Mouse (Mus musculus): ENCODE measurements around the gene Gap43. TPM values are rescaled to one million over a fixed set of nuclear protein-coding genes. Genes with fewer than 3 reads are reported as not detected.
"Not testable (repeated sequence)": the region's sequence is repeated elsewhere in the genome, so short reads cannot be mapped to it uniquely, and the experiment has no call there.

The Gap43 gene
- polyA plus RNA-seq, 1 experiment from 2014 or later, result 24.8 TPM

DNA sequence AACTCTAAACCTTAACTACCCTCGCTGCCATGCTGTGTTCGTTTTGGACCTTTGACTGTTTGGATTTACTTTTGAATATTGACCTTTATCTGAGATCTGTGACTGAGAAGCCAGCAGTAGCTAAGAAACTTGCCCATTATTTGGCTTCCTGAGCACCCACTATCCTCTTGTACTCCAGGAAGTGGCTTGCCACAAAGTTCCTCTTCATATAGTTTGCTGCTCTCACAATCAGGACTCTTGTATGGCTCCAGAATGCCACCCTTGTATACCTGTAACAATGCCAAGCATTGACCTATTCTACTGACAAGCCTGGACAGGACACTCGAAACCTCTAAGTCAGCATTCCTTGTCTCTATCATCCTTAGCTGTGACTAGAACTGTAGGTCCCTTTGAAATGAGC lies 75.3 kb downstream of the Gap43 start:
- ATAC-seq (ENCODE audit: insufficient number of reproducible peaks, low FRiP score), result no peak
- Histone ChIP-seq H3K36me3 (no peaks in the 10 kb centered on the region), H3K4me3 (no peak overlapping the region), H3K4me2 (no peak overlapping the region), H3K9ac (no peak overlapping the region), H3K9me3 (replicated peaks) (no peaks in the 10 kb centered on the region), H3K4me1 (replicated peaks) (no peaks in the 10 kb centered on the region), H3K27ac (ENCODE audit: poor library complexity, severe bottlenecking) (no peak overlapping the region), H3K27me3 (replicated peaks) (no peaks in the 10 kb centered on the region)
- WGBS, result 65% methylated on average over 3 of the region's 3 CpGs

DNA sequence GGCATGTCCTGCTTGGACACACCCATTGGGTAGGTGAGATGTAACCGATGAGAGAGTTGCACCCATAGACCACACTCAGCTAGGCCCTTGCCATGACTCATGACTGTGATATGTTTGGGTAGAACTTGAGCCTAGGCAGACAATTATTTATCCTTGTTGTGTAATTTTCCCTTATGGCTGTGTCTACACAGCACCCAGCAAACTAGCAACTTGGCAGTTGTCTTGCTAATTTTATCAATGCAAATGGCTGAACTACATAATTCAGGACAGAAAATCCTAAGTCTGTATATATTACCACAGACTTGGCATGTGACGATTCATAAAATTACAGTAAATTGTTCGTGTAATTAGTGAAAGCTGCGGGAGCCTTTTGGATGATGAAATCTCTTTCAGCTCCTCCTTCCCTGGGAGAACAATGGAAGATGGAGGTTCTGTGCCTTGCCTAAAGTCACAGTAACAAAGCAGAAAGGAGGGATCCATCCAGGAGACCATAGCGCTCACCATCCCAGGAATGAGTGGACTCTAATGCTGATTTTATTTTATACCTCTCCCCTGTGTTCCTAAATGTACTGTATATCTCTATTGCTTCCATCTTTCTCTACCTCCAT lies 77.4 kb downstream of the Gap43 start:
- H3K4me2 ChIP-seq, result no peak overlapping the region
- H3K36me3 ChIP-seq, result no peaks in the 10 kb centered on the region
- 88% methylated on average over 5 of the region's 5 CpGs for WGBS
- no peak overlapping the region for H3K4me3 ChIP-seq
- H3K4me1 ChIP-seq (replicated peaks), result no peaks in the 10 kb centered on the region
- no peak overlapping the region for H3K9ac ChIP-seq
- no peaks in the 10 kb centered on the region for H3K27me3 ChIP-seq (replicated peaks)
- ATAC-seq (ENCODE audit: insufficient number of reproducible peaks, low FRiP score), result no peak
- H3K27ac ChIP-seq (ENCODE audit: poor library complexity, severe bottlenecking), result no peak overlapping the region
- no peaks in the 10 kb centered on the region for H3K9me3 ChIP-seq (replicated peaks)

DNA sequence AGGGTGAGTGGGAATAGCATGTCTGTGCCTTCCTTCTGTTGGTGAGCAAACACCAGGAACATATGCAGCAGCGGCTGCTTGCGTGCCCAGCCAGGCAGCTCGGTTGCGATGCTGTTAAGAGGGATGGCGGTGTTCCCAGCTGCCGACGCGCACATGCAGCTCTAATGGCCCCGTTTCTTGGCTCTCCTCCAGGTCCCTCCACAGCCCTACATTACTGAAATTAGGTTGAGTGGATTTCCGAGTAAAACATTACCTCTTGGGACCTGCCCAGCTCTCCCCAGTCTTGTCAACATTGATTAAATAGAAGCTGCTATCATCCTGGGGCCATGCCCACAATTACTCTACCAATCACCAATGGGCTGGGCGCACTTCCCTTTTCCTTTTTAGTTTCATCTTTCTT lies 84.8 kb downstream of the Gap43 start:
- H3K4me3 ChIP-seq, result no peak overlapping the region
- H3K4me2 ChIP-seq, result no peak overlapping the region
- no peaks in the 10 kb centered on the region for H3K9me3 ChIP-seq (replicated peaks)
- no peaks in the 10 kb centered on the region for H3K36me3 ChIP-seq
- no peak for ATAC-seq (ENCODE audit: insufficient number of reproducible peaks, low FRiP score)
- H3K9ac ChIP-seq, result no peak overlapping the region
- no peaks in the 10 kb centered on the region for H3K4me1 ChIP-seq (replicated peaks)
- no peaks in the 10 kb centered on the region for H3K27me3 ChIP-seq (replicated peaks)
- H3K27ac ChIP-seq (ENCODE audit: poor library complexity, severe bottlenecking), result no peak overlapping the region
- WGBS, result 83% methylated on average over 11 of the region's 11 CpGs

DNA sequence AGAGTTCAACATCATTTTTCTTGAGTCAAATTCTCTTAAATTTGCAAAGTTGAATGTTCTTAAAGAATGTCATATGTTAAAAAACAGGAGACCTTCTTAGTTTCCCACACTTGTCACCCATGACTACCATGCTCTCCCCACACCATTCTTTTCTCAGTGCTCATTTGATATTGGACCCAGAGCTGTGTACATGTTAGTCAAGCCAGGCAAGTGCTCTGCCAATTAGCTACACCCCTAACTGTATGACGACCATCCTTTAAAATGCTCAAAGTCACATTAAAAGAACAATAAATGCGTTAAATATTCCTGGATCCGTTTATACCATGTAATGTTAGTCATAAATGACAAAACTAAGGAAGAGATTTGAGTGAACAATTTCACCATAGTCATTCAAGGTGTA lies 85.2 kb downstream of the Gap43 start:
- no peaks in the 10 kb centered on the region for H3K27me3 ChIP-seq (replicated peaks)
- H3K9ac ChIP-seq, result no peak overlapping the region
- no peaks in the 10 kb centered on the region for H3K36me3 ChIP-seq
- ATAC-seq (ENCODE audit: insufficient number of reproducible peaks, low FRiP score), result no peak
- H3K9me3 ChIP-seq (replicated peaks), result no peaks in the 10 kb centered on the region
- 70% methylated on average over 3 of the region's 3 CpGs for WGBS
- no peak overlapping the region for H3K4me3 ChIP-seq
- H3K27ac ChIP-seq (ENCODE audit: poor library complexity, severe bottlenecking), result no peak overlapping the region
- no peak overlapping the region for H3K4me2 ChIP-seq
- no peaks in the 10 kb centered on the region for H3K4me1 ChIP-seq (replicated peaks)

- ATAC-seq (ENCODE audit: insufficient number of reproducible peaks, low FRiP score), result no peak
- H3K27me3 ChIP-seq (replicated peaks), result no peaks in the 10 kb centered on the region
- H3K36me3 ChIP-seq, result no peaks in the 10 kb centered on the region
- H3K4me1 ChIP-seq (replicated peaks), result no peaks in the 10 kb centered on the region
- H3K9me3 ChIP-seq (replicated peaks), result no peaks in the 10 kb centered on the region
- no peak overlapping the region for H3K27ac ChIP-seq (ENCODE audit: poor library complexity, severe bottlenecking)
- no peak overlapping the region for H3K9ac ChIP-seq
- no peak overlapping the region for H3K4me2 ChIP-seq
- H3K4me3 ChIP-seq, result no peak overlapping the region
- 55% methylated on average over 5 of the region's 5 CpGs for WGBS
These were observed 88.2 kb downstream of the Gap43 start for GRCm38 (mm10) chr16:42252252-42252651.

DNA sequence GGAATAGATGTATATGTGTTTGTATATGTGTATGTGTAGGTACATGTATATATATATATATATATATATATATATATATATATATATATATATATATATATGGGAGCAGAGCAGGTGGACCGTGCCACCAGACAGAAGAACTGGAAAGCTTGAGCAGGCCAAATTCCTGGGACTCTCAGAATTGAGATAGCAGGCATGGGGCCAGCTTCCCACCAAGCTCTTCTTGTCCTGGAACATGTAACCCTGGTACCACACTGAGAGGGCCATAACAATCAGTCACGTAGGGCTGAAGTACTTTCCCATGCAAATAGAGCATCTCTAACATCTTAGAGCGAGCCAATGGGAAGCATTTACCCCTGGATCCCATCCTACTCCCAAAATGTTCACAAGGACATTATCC lies 96.3 kb downstream of the Gap43 start:
- H3K4me1 ChIP-seq (replicated peaks); H3K27me3 ChIP-seq (replicated peaks); H3K4me3 ChIP-seq; ATAC-seq (ENCODE audit: insufficient number of reproducible peaks, low FRiP score); H3K27ac ChIP-seq (ENCODE audit: poor library complexity, severe bottlenecking); H3K36me3 ChIP-seq; H3K9me3 ChIP-seq (replicated peaks); H3K9ac ChIP-seq; H3K4me2 ChIP-seq: not testable (repeated sequence)
- WGBS, result 72% methylated on average over 3 of the region's 3 CpGs

DNA sequence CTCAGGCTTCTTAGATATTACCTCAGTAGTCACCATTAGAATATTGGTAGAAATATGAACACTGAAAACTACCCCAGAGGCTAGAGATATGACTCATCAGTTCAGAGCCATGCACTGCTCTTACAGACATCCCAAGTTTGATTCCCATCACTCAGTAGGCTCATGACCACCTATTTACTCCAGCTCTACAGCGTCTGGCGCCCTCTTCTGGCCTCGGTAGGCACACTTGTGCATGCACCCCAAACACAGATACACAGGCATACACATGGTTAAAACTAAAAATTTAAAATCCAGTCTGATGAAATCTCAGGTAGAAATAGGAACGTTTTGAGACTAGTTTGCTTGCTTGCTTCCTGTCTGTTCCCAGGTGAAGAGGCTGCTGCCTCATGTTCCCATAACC lies 109.1 kb downstream of the Gap43 start:
- Histone ChIP-seq H3K4me3 (no peak overlapping the region), H3K27me3 (replicated peaks) (no peaks in the 10 kb centered on the region)
- 63% methylated on average over 4 of the region's 4 CpGs for WGBS

More for the DNA sequence above, 109.1 kb downstream of the Gap43 start:
- H3K9me3 ChIP-seq (replicated peaks), result peaks cover 4% of the 10 kb centered on the region; the same call in 1 of the 2 replicates
- no peak overlapping the region for H3K9ac ChIP-seq
- H3K27ac ChIP-seq (ENCODE audit: poor library complexity, severe bottlenecking), result no peak overlapping the region
- ATAC-seq (ENCODE audit: insufficient number of reproducible peaks, low FRiP score), result no peak
- no peaks in the 10 kb centered on the region for H3K4me1 ChIP-seq (replicated peaks)
- no peaks in the 10 kb centered on the region for H3K36me3 ChIP-seq
- H3K4me2 ChIP-seq, result no peak overlapping the region

Small RNAs within 50 kb of the gene (microRNA-seq; reads per million reads assigned to microRNA genes)
- gene Mir6540, result 17.2 reads per million, percentile 31 among the genes with 10 or more reads in this experiment

Data from heart, embryonic 12.5 days (tissue).